Mouse (Mus musculus) heart, embryonic 14.5 days (tissue): Measurements from ENCODE around the gene Adm. TPM values are rescaled to one million over a fixed set of nuclear protein-coding genes. Genes with fewer than 3 reads are reported as not detected.

ENCODE experiments used
- ATAC-seq: fragments of 200-750 bp; cut with Nextera tagmentation; 2 replicates; pipeline ENCODE4 v1.8.0; 2017; ENCODE audit warnings: low read depth, moderate TSS enrichment; ENCODE audit not compliant: insufficient number of reproducible peaks, insufficient read depth, low FRiP score
- H3K27ac ChIP-seq, 2 experiments: fragments of 200-500 bp in 1 of 2; fragments of 300-500 bp in 1 of 2; sonication (generic) in 1 of 2; replicated peaks in 1 of 2; 2 replicates each; pipeline ENCODE4 v1.5.1; 2012 to 2014; ENCODE audit warnings: low read depth in 2 of 2, low read length in 2 of 2, control low read depth in 1 of 2, mild to moderate bottlenecking in 1 of 2, mixed read lengths in 1 of 2; ENCODE audit not compliant: control insufficient read depth in 1 of 2, insufficient read depth in 1 of 2
- H3K27me3 ChIP-seq: fragments of 300-500 bp; sonication (generic); 2 replicates; pipeline ENCODE4 v1.6.1; 2014; ENCODE audit warnings: mild to moderate bottlenecking, low read length, control low read depth; ENCODE audit not compliant: control insufficient read depth, insufficient read depth
- H3K36me3 ChIP-seq: fragments of 300-500 bp; sonication (generic); 2 replicates; pipeline ENCODE4 v1.6.1; 2014; ENCODE audit warnings: mild to moderate bottlenecking, control low read depth, low read length, mixed read lengths; ENCODE audit not compliant: control insufficient read depth, insufficient read depth
- H3K4me1 ChIP-seq, 2 experiments: fragments of 200-500 bp in 1 of 2; fragments of 300-500 bp in 1 of 2; sonication (generic) in 1 of 2; 2 replicates each; pipeline ENCODE4 v1.6.1; 2012 to 2014; ENCODE audit warnings: low read length in 2 of 2, control low read depth in 1 of 2, mixed read lengths in 1 of 2; ENCODE audit not compliant: control insufficient read depth in 2 of 2, insufficient read depth in 2 of 2
- H3K4me2 ChIP-seq: fragments of 300-500 bp; sonication (generic); 2 replicates; pipeline ENCODE4 v1.6.1; 2014; ENCODE audit warnings: mild to moderate bottlenecking, low read length
- H3K4me3 ChIP-seq, 2 experiments: fragments of 200-500 bp in 1 of 2; fragments of 300-500 bp in 1 of 2; sonication (generic) in 1 of 2; 2 replicates each; pipeline ENCODE4 v1.5.1; 2012 to 2014; ENCODE audit warnings: low read length in 2 of 2, mild to moderate bottlenecking in 2 of 2, control low read depth in 1 of 2, low read depth in 1 of 2, moderate library complexity in 1 of 2; ENCODE audit not compliant: control insufficient read depth in 1 of 2, insufficient read depth in 1 of 2
- H3K9ac ChIP-seq: fragments of 300-500 bp; sonication (generic); 2 replicates; pipeline ENCODE4 v1.6.1; 2014; ENCODE audit warnings: mild to moderate bottlenecking, low read length
- H3K9me3 ChIP-seq: fragments of 300-500 bp; sonication (generic); 2 replicates; pipeline ENCODE4 v1.6.1; 2016; ENCODE audit warnings: low read length, control low read depth; ENCODE audit not compliant: control insufficient read depth
- WGBS: fragments of 180-500 bp; shearing (Covaris S2); extraction: QIAGEN DNeasy Blood & Tissue Kit; methylation state at CpG from one replicate; pipeline ENCODE4 v1.1.7; 2014; 5-methylcytosine and 5-hydroxymethylcytosine counted together
- polyA plus RNA-seq: library from polyadenylated mRNA; unstranded; fragments of >200 nt; fragmentation: Nextera tagmentation; extraction: Ambion mirVana; gene quantifications from 2 replicates; pipeline ENCODE4 v1.2.1, GENCODE M21; 2014

Gene Adm
- polyA plus RNA-seq, 1 experiment from 2014 or later, result 15.3 TPM

GRCm38 (mm10) chr7:110650491-110650890, 23.0 kb downstream of the Adm start:
- no peaks in the 10 kb centered on the region for H3K9me3 ChIP-seq
- H3K36me3 ChIP-seq, result no peaks in the 10 kb centered on the region
- no peak overlapping the region for H3K4me3 ChIP-seq
- no peaks in the 10 kb centered on the region for H3K27me3 ChIP-seq
- H3K4me1 ChIP-seq, result peaks cover 8 to 15% of the 10 kb centered on the region in 2 experiments
- ATAC-seq, result no peak
- WGBS, result 43% methylated on average over 4 of the region's 4 CpGs
- no peak overlapping the region for H3K9ac ChIP-seq
- H3K27ac ChIP-seq, result no peak overlapping the region
- no peak overlapping the region for H3K4me2 ChIP-seq

GRCm38 (mm10) chr7:110651091-110651490, 23.6 kb downstream of the Adm start:
- WGBS, result 55% methylated on average over 6 of the region's 6 CpGs
- no peak for ATAC-seq
- no peaks in the 10 kb centered on the region for H3K9me3 ChIP-seq
- H3K36me3 ChIP-seq, result no peaks in the 10 kb centered on the region
- no peaks in the 10 kb centered on the region for H3K27me3 ChIP-seq
- no peak overlapping the region for H3K4me3 ChIP-seq
- H3K9ac ChIP-seq, result no peak overlapping the region
- H3K27ac ChIP-seq, result no peak overlapping the region
- H3K4me1 ChIP-seq, result peaks cover 10 to 21% of the 10 kb centered on the region in 2 experiments
- H3K4me2 ChIP-seq, result no peak overlapping the region

GRCm38 (mm10) chr7:110655230-110655629, 27.8 kb downstream of the Adm start:
- no peak overlapping the region for H3K9ac ChIP-seq
- peaks cover 2 to 13% of the 10 kb centered on the region in 2 experiments; a peak in 2 of 4 replicates for H3K4me1 ChIP-seq
- no peaks in the 10 kb centered on the region for H3K9me3 ChIP-seq
- ATAC-seq, result no peak
- no peaks in the 10 kb centered on the region for H3K27me3 ChIP-seq
- no peak overlapping the region for H3K27ac ChIP-seq
- H3K36me3 ChIP-seq, result no peaks in the 10 kb centered on the region
- H3K4me3 ChIP-seq, result no peak overlapping the region
- 71% methylated on average over 3 of the region's 3 CpGs for WGBS
- H3K4me2 ChIP-seq, result no peak overlapping the region

- Histone ChIP-seq H3K4me2 (no peak overlapping the region), H3K9me3 (no peaks in the 10 kb centered on the region), H3K4me1 (peaks cover 2 to 7% of the 10 kb centered on the region in 2 experiments; a peak in 2 of 4 replicates), H3K9ac (no peak overlapping the region), H3K27ac (peak overlapping the region in 1 of 2 experiments; percentile 7; a peak in 2 of 4 replicates), H3K36me3 (no peaks in the 10 kb centered on the region), H3K4me3 (no peak overlapping the region), H3K27me3 (no peaks in the 10 kb centered on the region)
- ATAC-seq, result no peak
- WGBS, result 36% methylated on average over 6 of the region's 6 CpGs
Observed at GRCm38 (mm10) chr7:110655966-110656365, 28.5 kb downstream of the Adm start.

GRCm38 (mm10) chr7:110658378-110658928, 31.0 kb downstream of the Adm start:
- Histone ChIP-seq H3K36me3 (no peaks in the 10 kb centered on the region), H3K27ac (no peak overlapping the region), H3K4me3 (no peak overlapping the region), H3K4me1 (peaks cover 2 to 7% of the 10 kb centered on the region in 2 experiments; a peak in 2 of 4 replicates), H3K9ac (no peak overlapping the region), H3K4me2 (no peak overlapping the region), H3K9me3 (0 out of 2 replicates have a peak, but pooled peaks cover 3% of the 10 kb centered on the region), H3K27me3 (no peaks in the 10 kb centered on the region)
- ATAC-seq, result no peak
- WGBS, result 57% methylated on average over 3 of the region's 3 CpGs

DNA sequence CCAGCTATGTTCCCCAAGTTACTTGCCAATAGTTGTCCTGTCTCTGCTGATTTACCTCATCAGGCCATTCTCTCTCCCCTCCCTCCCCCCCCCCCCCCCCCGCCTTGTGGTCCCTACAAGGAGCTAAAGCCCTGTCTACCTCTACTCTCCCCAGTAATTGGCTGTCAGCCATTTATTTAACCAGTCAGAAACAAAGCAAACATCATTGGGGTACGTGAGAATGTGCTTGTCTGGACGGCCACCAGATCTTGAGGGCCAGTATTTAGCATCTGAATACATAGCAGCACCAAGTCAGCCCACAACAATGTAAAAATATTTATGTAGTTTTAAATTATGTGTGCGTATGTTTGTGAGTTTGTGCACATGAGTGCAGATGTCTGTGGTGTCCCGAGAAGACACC, 39.1 kb downstream of the Adm start:
- no peaks in the 10 kb centered on the region for H3K27me3 ChIP-seq
- H3K4me1 ChIP-seq, result peaks cover 3 to 7% of the 10 kb centered on the region in 2 experiments
- no peak overlapping the region for H3K4me2 ChIP-seq
- no peak overlapping the region for H3K27ac ChIP-seq
- H3K9me3 ChIP-seq, result 0 out of 2 replicates have a peak, but pooled peaks cover 3% of the 10 kb centered on the region
- no peak overlapping the region for H3K9ac ChIP-seq
- no peak overlapping the region for H3K4me3 ChIP-seq
- ATAC-seq, result no peak
- H3K36me3 ChIP-seq, result no peaks in the 10 kb centered on the region
- WGBS, result 75% methylated on average over 4 of the region's 5 CpGs

- Histone ChIP-seq H3K9ac (no peak overlapping the region), H3K36me3 (no peaks in the 10 kb centered on the region), H3K4me1 (peaks cover 3 to 7% of the 10 kb centered on the region in 2 experiments), H3K4me3 (no peak overlapping the region), H3K9me3 (no peaks in the 10 kb centered on the region), H3K27ac (peak overlapping the region; percentile 31 to 44; a peak in 2 of 4 replicates), H3K27me3 (no peaks in the 10 kb centered on the region), H3K4me2 (no peak overlapping the region)
- no peak; the same call in 1 of the 2 replicates for ATAC-seq
- WGBS, result 57% methylated on average over 6 of the region's 6 CpGs
Observed at GRCm38 (mm10) chr7:110668247-110668646, 40.8 kb downstream of the Adm start.

DNA sequence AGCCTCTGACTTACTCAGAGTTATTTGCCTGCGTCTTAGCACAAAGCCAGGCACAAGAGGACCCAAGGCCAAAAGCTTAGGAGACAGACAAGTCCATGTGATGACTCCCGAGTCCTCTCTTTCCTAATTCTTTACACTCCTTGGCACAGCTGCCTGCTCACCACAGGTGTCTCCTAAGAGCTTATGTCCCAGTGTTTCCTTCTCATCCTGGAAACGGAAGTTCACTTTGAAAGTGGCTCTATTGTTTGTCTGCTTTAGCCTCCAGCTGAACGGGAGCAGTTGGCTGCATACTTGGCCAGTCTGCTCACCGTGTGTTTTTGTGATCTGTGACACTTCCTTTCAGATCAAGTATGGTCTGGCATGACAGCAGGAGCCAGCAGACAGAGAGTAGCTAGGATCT, 41.3 kb downstream of the Adm start:
- Histone ChIP-seq H3K27me3 (no peaks in the 10 kb centered on the region), H3K27ac (peak overlapping the region; percentile 1 to 44; a peak in 3 of 4 replicates), H3K4me2 (no peak overlapping the region), H3K4me3 (no peak overlapping the region), H3K9ac (no peak overlapping the region), H3K4me1 (peaks cover 3 to 7% of the 10 kb centered on the region in 2 experiments), H3K9me3 (no peaks in the 10 kb centered on the region), H3K36me3 (no peaks in the 10 kb centered on the region)
- ATAC-seq, result no peak
- WGBS, result 30% methylated on average over 5 of the region's 5 CpGs
